In genomic region chr8:94600478-94600877, GRCm38 (mm10) we compare ENCODE assay signal across 8 mouse cellular contexts. TPM values are rescaled to one million over a fixed set of nuclear protein-coding genes. Genes with fewer than 3 reads are reported as not detected.
DNase-seq lines count a peak whose midpoint lies in the region; ATAC-seq and TF ChIP-seq lines count a peak whose summit lies in the region.

No protein-coding gene starts in this region.

- peak overlapping the region; percentile 85 for H3K4me3 ChIP-seq in kidney, adult 2 months (ENCODE audit: insufficient read depth, low read depth, low read length)
- H3K4me3 ChIP-seq in bone marrow, adult 2 months (replicated peaks; ENCODE audit: control insufficient read depth, low read depth, low read length), result peak overlapping the region; percentile 88
- H3K4me3 ChIP-seq in hindbrain, embryonic 11.5 days (ENCODE audit: low read depth, low read length), result peak overlapping the region; percentile 97
- peak overlapping the region; percentile 82 for H3K4me3 ChIP-seq in midbrain, embryonic 12.5 days

- peaks cover 8% of the 10 kb centered on the region; the same call in 1 of the 2 replicates for H3K4me1 ChIP-seq in kidney, adult 2 months (ENCODE audit: control insufficient read depth, insufficient read depth, low read length)
- H3K4me1 ChIP-seq in bone marrow, adult 2 months (ENCODE audit: control insufficient read depth, insufficient read depth, low read length), result peaks cover 2% of the 10 kb centered on the region
- 0 out of 2 replicates have a peak, but pooled peaks cover 2% of the 10 kb centered on the region for H3K4me1 ChIP-seq in hindbrain, embryonic 11.5 days (replicated peaks; ENCODE audit: control insufficient read depth, insufficient read depth, low read length)
- peaks cover 28% of the 10 kb centered on the region for H3K4me1 ChIP-seq in midbrain, embryonic 12.5 days

- peak overlapping the region; percentile 90 for H3K9ac ChIP-seq in hindbrain, embryonic 11.5 days (ENCODE audit: low read depth, low read length)
- H3K9ac ChIP-seq in midbrain, embryonic 12.5 days (replicated peaks), result peak overlapping the region; percentile 89

- 5% methylated on average over 5 of the region's 5 CpGs for WGBS in kidney, adult 2 months
- WGBS in bone marrow, adult 2 months, result 14% methylated on average over 5 of the region's 5 CpGs
- 32% methylated on average over 5 of the region's 5 CpGs for WGBS in hindbrain, embryonic 11.5 days
- WGBS in midbrain, embryonic 12.5 days, result 32% methylated on average over 5 of the region's 5 CpGs

- no peak for TF ChIP-seq POLR2A in kidney, adult 2 months (IDR thresholded peaks at IDR 0.05; ENCODE audit: low read depth, low read length)
- no peak for TF ChIP-seq POLR2A in bone marrow, adult 2 months (IDR thresholded peaks at IDR 0.05; ENCODE audit: borderline replicate concordance, control insufficient read depth, low read depth, low read length)

- no peaks in the 10 kb centered on the region for H3K27me3 ChIP-seq in kidney, adult 2 months (replicated peaks; ENCODE audit: control insufficient read depth, insufficient read depth, low read length)
- no peaks in the 10 kb centered on the region for H3K27me3 ChIP-seq in hindbrain, embryonic 11.5 days (ENCODE audit: control insufficient read depth, insufficient read depth, low read length)
- no peaks in the 10 kb centered on the region for H3K27me3 ChIP-seq in midbrain, embryonic 12.5 days

- no peak for TF ChIP-seq CTCF in kidney, adult 2 months (conservative IDR thresholded peaks at IDR 0.05; ENCODE audit: insufficient read depth, insufficient read length, low read depth, low read length)
- TF ChIP-seq CTCF in bone marrow, adult 2 months (IDR thresholded peaks at IDR 0.05; ENCODE audit: control insufficient read depth, insufficient read depth, low read length), result no peak

- no peak for ATAC-seq in hindbrain, embryonic 11.5 days (ENCODE audit: low FRiP score)
- ATAC-seq in midbrain, embryonic 12.5 days (ENCODE audit: low FRiP score, low read depth), result no peak
- no peak for ATAC-seq in megakaryocyte-erythroid progenitor cell, adult 5-6 weeks (replicated peaks; ENCODE audit: low FRiP score, low TSS enrichment, poor library complexity, severe bottlenecking)

- H3K4me2 ChIP-seq in hindbrain, embryonic 11.5 days (replicated peaks; ENCODE audit: low read depth, low read length), result peak overlapping the region; percentile 81
- H3K4me2 ChIP-seq in midbrain, embryonic 12.5 days (replicated peaks), result peak overlapping the region; percentile 98

- H3K36me3 ChIP-seq in kidney, adult 2 months (ENCODE audit: control insufficient read depth, insufficient read depth, low read length), result no peaks in the 10 kb centered on the region
- H3K36me3 ChIP-seq in hindbrain, embryonic 11.5 days (ENCODE audit: control insufficient read depth, insufficient read depth, low read length), result no peaks in the 10 kb centered on the region
- H3K36me3 ChIP-seq in midbrain, embryonic 12.5 days, result no peaks in the 10 kb centered on the region

- no peak for DNase-seq in kidney, adult 2 months
- no peak for DNase-seq in kidney, adult 8-10 months
- DNase-seq in hindbrain, embryonic 11.5 days (ENCODE audit: low spot score), result peak; percentile 8
- DNase-seq in urinary bladder, postnatal 25 days (ENCODE audit: low spot score), result no peak
- DNase-seq in adrenal gland, postnatal 25 days, result no peak

- H3K27ac ChIP-seq in kidney, adult 2 months (ENCODE audit: insufficient read depth, low read depth, low read length), result peak overlapping the region; percentile 22; the same call in 1 of the 2 replicates
- H3K27ac ChIP-seq in bone marrow, adult 2 months (ENCODE audit: control insufficient read depth, insufficient read depth, low read depth, low read length, poor library complexity), result no peak overlapping the region
- H3K27ac ChIP-seq in hindbrain, embryonic 11.5 days (ENCODE audit: low read depth, low read length), result no peak overlapping the region
- H3K27ac ChIP-seq in midbrain, embryonic 12.5 days (replicated peaks), result 0 out of 2 replicates have a peak overlapping the region, but pooled peaks have one; percentile 80

- H3K9me3 ChIP-seq in hindbrain, embryonic 11.5 days (ENCODE audit: control insufficient read depth, low read length), result no peaks in the 10 kb centered on the region
- H3K9me3 ChIP-seq in midbrain, embryonic 12.5 days, result no peaks in the 10 kb centered on the region

RNA-seq across cellular contexts. Expression of gene Rspry1, which starts 1.3 kb away (rescaled TPM):
- polyA plus RNA-seq in kidney, adult 2 months (2012; rRNA removed), result 11.5 TPM in 2 replicates
- 8.7 and 9.5 TPM in 2 replicates for polyA plus RNA-seq in bone marrow, adult 2 months (2011; ENCODE audit: insufficient read depth, insufficient read length, low replicate concordance, missing spikeins)
- polyA plus RNA-seq in hindbrain, embryonic 11.5 days (2014; fragmentation: Nextera tagmentation; extraction: Ambion mirVana), result 45.5 and 50.4 TPM in 2 replicates
- polyA plus RNA-seq in midbrain, embryonic 12.5 days (2016; fragmentation: Nextera tagmentation; extraction: Ambion mirVana), result 55.0 and 57.7 TPM in 2 replicates
- total RNA-seq in megakaryocyte-erythroid progenitor cell, adult 5-6 weeks (2014; fragmentation: Nextera tagmentation), result 32.6 and 43.4 TPM in 2 replicates
- total RNA-seq in megakaryocyte-erythroid progenitor cell, adult 5-6 weeks (2017), result 43.9 and 51.2 TPM in 2 replicates
- total RNA-seq in adrenal gland, postnatal 25 days (2021), result 22.6 and 23.0 TPM in 2 replicates

RNA-seq across cellular contexts. Expression of gene Fam192a, which starts 1.3 kb away (rescaled TPM):
- 18.2 and 20.9 TPM in 2 replicates for polyA plus RNA-seq in kidney, adult 2 months (2012; rRNA removed)
- polyA plus RNA-seq in bone marrow, adult 2 months (2011; ENCODE audit: insufficient read depth, insufficient read length, low replicate concordance, missing spikeins), result 42.7 and 45.8 TPM in 2 replicates
- polyA plus RNA-seq in hindbrain, embryonic 11.5 days (2014; fragmentation: Nextera tagmentation; extraction: Ambion mirVana), result 110 TPM in 2 replicates
- polyA plus RNA-seq in midbrain, embryonic 12.5 days (2016; fragmentation: Nextera tagmentation; extraction: Ambion mirVana), result 97.4 and 105 TPM in 2 replicates
- total RNA-seq in megakaryocyte-erythroid progenitor cell, adult 5-6 weeks (2014; fragmentation: Nextera tagmentation), result 52.0 and 60.3 TPM in 2 replicates
- 89.9 and 154 TPM in 2 replicates for total RNA-seq in megakaryocyte-erythroid progenitor cell, adult 5-6 weeks (2017)
- total RNA-seq in adrenal gland, postnatal 25 days (2021), result 39.8 and 49.6 TPM in 2 replicates

Comparison
In these comparisons a context has a peak if more than half of its experiments do, and no peak if none do; other contexts are left out.
1. H3K27ac ChIP-seq: peak in kidney, adult 2 months (single experiment) and midbrain, embryonic 12.5 days (single experiment); none in bone marrow, adult 2 months (single experiment) and hindbrain, embryonic 11.5 days (single experiment).
2. Peak in every context shown above with its lines, with median percentiles within 50 percentile points of each other: H3K4me3 ChIP-seq.